Mouse (Mus musculus) macrophage (primary cell): ENCODE measurements around the gene Cdk2ap2. TPM values are rescaled to one million over a fixed set of nuclear protein-coding genes. Genes with fewer than 3 reads are reported as not detected.
A peak's percentile ranks its signal among the peaks of the same experiment; 100 is the strongest.

Experiments used
- H3K27ac ChIP-seq: fragments of 350-480 bp; formaldehyde crosslinking; 2 replicates; pipeline ENCODE4 v1.9.0; 2021
- H3K36me3 ChIP-seq: fragments of 350-480 bp; formaldehyde crosslinking; 2 replicates; pipeline ENCODE4 v1.9.0; 2021; ENCODE audit errors: inconsistent target
- H3K4me3 ChIP-seq: fragments of 350-480 bp; formaldehyde crosslinking; 2 replicates; pipeline ENCODE4 v1.9.0; 2021; ENCODE audit errors: inconsistent target
- H3K79me2 ChIP-seq: fragments of 350-480 bp; formaldehyde crosslinking; 2 replicates; pipeline ENCODE4 v1.9.0; 2021; ENCODE audit errors: inconsistent target
- WGBS: methylation state at CpG from one replicate; pipeline ENCODE4 v1.1.7; 2026; ENCODE audit warnings: inconsistent platforms; ENCODE audit not compliant: missing documents; 5-methylcytosine and 5-hydroxymethylcytosine counted together
- polyA plus RNA-seq: library from polyadenylated mRNA; stranded (reverse); fragments of 250-400 nt; gene quantifications from 3 replicates; pipeline ENCODE4 v1.2.4, GENCODE M21; 2018; ENCODE audit warnings: inconsistent platforms

Cdk2ap2 gene
- polyA plus RNA-seq, 1 experiment from 2014 or later, result 16.7 TPM

- Histone ChIP-seq H3K36me3 (peaks cover 87% of the 10 kb centered on the region), H3K27ac (no peak overlapping the region), H3K4me3 (no peak overlapping the region), H3K79me2 (no peaks in the 10 kb centered on the region)
- 93% methylated on average over 14 of the region's 14 CpGs for WGBS
Measured at GRCm38 (mm10) chr19:4106654-4107053, 9.7 kb downstream of the Cdk2ap2 start.

GRCm38 (mm10) chr19:4108535-4108934 is 11.6 kb downstream of the Cdk2ap2 start:
- Histone ChIP-seq H3K79me2 (no peaks in the 10 kb centered on the region), H3K4me3 (no peak overlapping the region), H3K27ac (no peak overlapping the region), H3K36me3 (peaks cover 84% of the 10 kb centered on the region)
- WGBS, result 88% methylated on average over 9 of the region's 9 CpGs

GRCm38 (mm10) chr19:4112063-4112960 is 15.3 kb downstream of the Cdk2ap2 start:
- peaks cover 78% of the 10 kb centered on the region for H3K36me3 ChIP-seq
- H3K27ac ChIP-seq, result peak overlapping the region; percentile 95
- no peak overlapping the region for H3K4me3 ChIP-seq
- no peaks in the 10 kb centered on the region for H3K79me2 ChIP-seq
- WGBS, result 78% methylated on average over 25 of the region's 26 CpGs

- no peak overlapping the region for H3K4me3 ChIP-seq
- peaks cover 6% of the 10 kb centered on the region; the same call in 1 of the 2 replicates for H3K79me2 ChIP-seq
- H3K27ac ChIP-seq, result peak overlapping the region; percentile 95
- WGBS, result 4% methylated on average over 13 of the region's 13 CpGs
- H3K36me3 ChIP-seq, result peaks cover 77% of the 10 kb centered on the region
Measured at GRCm38 (mm10) chr19:4113186-4113805, 16.3 kb downstream of the Cdk2ap2 start.

GRCm38 (mm10) chr19:4113806-4114230 is 16.8 kb downstream of the Cdk2ap2 start:
- Histone ChIP-seq H3K4me3 (no peak overlapping the region), H3K79me2 (peaks cover 11% of the 10 kb centered on the region; the same call in 1 of the 2 replicates), H3K27ac (peak overlapping the region; percentile 95), H3K36me3 (peaks cover 72% of the 10 kb centered on the region)
- 6% methylated on average over 5 of the region's 5 CpGs for WGBS

GRCm38 (mm10) chr19:4114551-4114950 is 17.6 kb downstream of the Cdk2ap2 start:
- peak overlapping the region; percentile 95; the same call in 1 of the 2 replicates for H3K27ac ChIP-seq
- 90% methylated on average over 10 of the region's 10 CpGs for WGBS
- H3K4me3 ChIP-seq, result no peak overlapping the region
- H3K79me2 ChIP-seq, result peaks cover 18% of the 10 kb centered on the region; the same call in 1 of the 2 replicates
- peaks cover 66% of the 10 kb centered on the region for H3K36me3 ChIP-seq

GRCm38 (mm10) chr19:4115144-4115543 is 18.2 kb downstream of the Cdk2ap2 start:
- 96% methylated on average over 10 of the region's 10 CpGs for WGBS
- H3K79me2 ChIP-seq, result peaks cover 24% of the 10 kb centered on the region; the same call in 1 of the 2 replicates
- peaks cover 60% of the 10 kb centered on the region for H3K36me3 ChIP-seq
- no peak overlapping the region for H3K27ac ChIP-seq
- H3K4me3 ChIP-seq, result no peak overlapping the region

- Histone ChIP-seq H3K79me2 (peaks cover 31% of the 10 kb centered on the region; the same call in 1 of the 2 replicates), H3K4me3 (no peak overlapping the region), H3K27ac (no peak overlapping the region), H3K36me3 (peaks cover 53% of the 10 kb centered on the region)
- 95% methylated on average over 11 of the region's 11 CpGs for WGBS
Measured at GRCm38 (mm10) chr19:4115816-4116215, 18.8 kb downstream of the Cdk2ap2 start.

- peaks cover 32% of the 10 kb centered on the region; the same call in 1 of the 2 replicates for H3K79me2 ChIP-seq
- 85% methylated on average over 2 of the region's 7 CpGs for WGBS
- no peak overlapping the region for H3K4me3 ChIP-seq
- no peak overlapping the region for H3K27ac ChIP-seq
- peaks cover 41% of the 10 kb centered on the region for H3K36me3 ChIP-seq
Measured at GRCm38 (mm10) chr19:4117006-4117405, 20.0 kb downstream of the Cdk2ap2 start.

GRCm38 (mm10) chr19:4118350-4118749 is 21.4 kb downstream of the Cdk2ap2 start:
- Histone ChIP-seq H3K27ac (no peak overlapping the region), H3K4me3 (no peak overlapping the region), H3K79me2 (peaks cover 32% of the 10 kb centered on the region; the same call in 1 of the 2 replicates), H3K36me3 (peaks cover 35% of the 10 kb centered on the region)
- WGBS, result 94% methylated on average over 2 of the region's 2 CpGs

GRCm38 (mm10) chr19:4119716-4120487 is 22.9 kb downstream of the Cdk2ap2 start:
- 72% methylated on average over 6 of the region's 6 CpGs for WGBS
- Histone ChIP-seq H3K36me3 (peaks cover 30% of the 10 kb centered on the region), H3K27ac (no peak overlapping the region), H3K4me3 (no peak overlapping the region), H3K79me2 (peaks cover 32% of the 10 kb centered on the region; the same call in 1 of the 2 replicates)

GRCm38 (mm10) chr19:4120496-4120895 is 23.5 kb downstream of the Cdk2ap2 start:
- Histone ChIP-seq H3K36me3 (peaks cover 24% of the 10 kb centered on the region), H3K4me3 (peak overlapping the region; percentile 39; the same call in 1 of the 2 replicates), H3K79me2 (peaks cover 32% of the 10 kb centered on the region; the same call in 1 of the 2 replicates), H3K27ac (peak overlapping the region; percentile 92; the same call in 1 of the 2 replicates)
- WGBS, result 79% methylated on average over 2 of the region's 2 CpGs

GRCm38 (mm10) chr19:4121097-4121805 is 24.3 kb downstream of the Cdk2ap2 start:
- 4% methylated on average over 38 of the region's 38 CpGs for WGBS
- Histone ChIP-seq H3K4me3 (peak overlapping the region; percentile 39), H3K27ac (peak overlapping the region; percentile 92), H3K36me3 (peaks cover 17% of the 10 kb centered on the region; the same call in 1 of the 2 replicates), H3K79me2 (peaks cover 35% of the 10 kb centered on the region; the same call in 1 of the 2 replicates)
